Mouse (Mus musculus) left cerebral cortex, adult 2 months (tissue): ENCODE data around the gene Mrs2. TPM values are rescaled to one million over a fixed set of nuclear protein-coding genes. Genes with fewer than 3 reads are reported as not detected.

Source experiments
- DNase-seq, 2 experiments: peaks; one replicate each; pipeline ENCODE4 v3.0.0; 2021 to 2022; ENCODE audit warnings: low spot score in 2 of 2, mixed read lengths in 1 of 2; ENCODE audit errors: extremely low spot score in 1 of 2
- H3K27ac ChIP-seq: fragments of 200-600 bp; 2 replicates; pipeline ENCODE4 v1.8.1; 2022
- H3K4me3 ChIP-seq: fragments of 200-600 bp; 2 replicates; pipeline ENCODE4 v1.8.1; 2022
- CTCF ChIP-seq: fragments of 200-600 bp; IDR thresholded peaks from 2 replicates; pipeline ENCODE4 v1.8.1; 2022; ENCODE audit warnings: antibody characterized with exemption, mild to moderate bottlenecking, moderate library complexity
- intact Hi-C: fragments of 180-260 bp; cut with DNase I; formaldehyde crosslinking; loops from one replicate; pipeline ENCODE4 v1.15.1; 2025
- total RNA-seq, 2 experiments: library from RNA; stranded (reverse); gene quantifications; 2 replicates each; pipeline ENCODE4 v1.2.3; 2021

The Mrs2 gene
- total RNA-seq, 2 experiments from 2014 or later, result 54.3 to 65.6 TPM

DNA sequence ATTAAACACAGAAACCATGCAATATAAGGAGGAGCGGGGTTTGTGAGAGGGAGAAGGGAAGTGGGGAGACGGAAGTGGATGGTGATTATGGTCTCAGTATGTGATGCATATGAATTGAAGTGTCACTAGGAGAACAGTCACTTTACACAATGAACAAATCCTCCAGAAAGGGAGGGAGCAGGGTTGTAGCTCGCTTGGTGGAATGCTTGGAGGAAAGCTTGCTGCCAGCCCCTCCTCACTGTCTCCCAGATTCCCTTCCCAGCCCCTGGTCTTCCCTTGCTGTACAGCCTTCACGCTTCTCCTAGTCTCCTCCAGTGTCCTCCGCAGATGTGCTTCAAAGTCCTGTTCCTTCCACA is 54.4 kb downstream of the Mrs2 start:
- H3K27ac ChIP-seq, result no peak overlapping the region
- DNase-seq, result no peak
- intact Hi-C loops, result no loop called here
- TF ChIP-seq CTCF, result no peak
- H3K4me3 ChIP-seq, result no peak overlapping the region; the same call in 1 of the 2 replicates

DNA sequence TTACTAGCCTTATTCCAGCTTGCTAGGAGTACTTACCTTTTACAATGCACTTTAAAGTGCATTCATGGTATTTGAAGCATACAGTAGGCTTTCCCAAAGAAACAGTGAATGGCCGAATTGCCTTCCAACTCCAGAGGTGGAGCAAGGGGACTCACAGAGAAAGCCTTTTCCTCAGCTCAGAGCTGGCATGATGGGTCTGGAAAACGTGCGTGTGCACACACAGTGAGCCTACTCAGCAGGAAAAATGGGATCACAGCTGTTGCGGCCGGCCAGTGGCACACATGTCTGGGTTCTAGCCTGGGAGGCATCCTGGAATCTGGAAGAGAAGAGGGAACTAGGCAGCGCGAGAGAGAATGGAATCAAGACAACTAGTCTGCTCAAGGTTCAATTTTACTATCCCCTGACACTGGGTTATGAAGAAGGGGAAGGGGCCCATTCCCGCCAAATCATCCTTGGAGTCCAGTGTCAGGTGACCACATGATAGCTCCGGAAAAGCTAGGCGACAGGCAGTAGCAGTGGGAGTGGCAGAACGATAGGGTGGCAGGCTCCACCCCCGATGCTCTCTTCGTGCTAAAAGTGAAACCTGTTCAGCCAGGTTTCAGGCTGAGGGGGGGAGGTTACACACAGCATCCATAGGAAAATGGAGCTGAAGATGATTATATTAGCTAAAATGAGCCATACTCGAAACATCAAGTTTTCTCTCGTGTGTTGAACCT is 54.9 kb downstream of the Mrs2 start:
- intact Hi-C loops, result no loop called here
- TF ChIP-seq CTCF, result no peak
- DNase-seq, result no peak
- Histone ChIP-seq H3K27ac (no peak overlapping the region), H3K4me3 (no peak overlapping the region; the same call in 1 of the 2 replicates)

DNA sequence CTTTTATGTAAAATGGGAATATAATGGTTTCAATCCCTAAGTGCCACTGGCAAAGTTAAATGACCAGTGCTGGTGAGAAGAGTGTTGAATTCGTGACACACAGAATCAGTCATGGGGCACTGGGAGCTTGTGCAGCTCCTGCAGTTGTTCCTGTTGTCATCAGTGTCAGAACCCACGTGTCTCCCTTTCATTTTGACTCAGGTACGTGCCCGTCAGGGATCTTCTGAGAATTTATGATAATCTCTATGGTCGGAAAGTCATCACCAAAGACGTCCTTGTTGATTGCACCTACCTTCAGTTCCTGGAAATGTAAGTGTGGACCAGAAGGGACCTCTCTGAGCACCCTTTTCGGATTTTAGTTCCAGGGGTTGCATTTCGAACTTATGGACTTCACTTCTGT is 58.1 kb downstream of the Mrs2 start:
- TF ChIP-seq CTCF, result no peak
- DNase-seq, result no peak

DNA sequence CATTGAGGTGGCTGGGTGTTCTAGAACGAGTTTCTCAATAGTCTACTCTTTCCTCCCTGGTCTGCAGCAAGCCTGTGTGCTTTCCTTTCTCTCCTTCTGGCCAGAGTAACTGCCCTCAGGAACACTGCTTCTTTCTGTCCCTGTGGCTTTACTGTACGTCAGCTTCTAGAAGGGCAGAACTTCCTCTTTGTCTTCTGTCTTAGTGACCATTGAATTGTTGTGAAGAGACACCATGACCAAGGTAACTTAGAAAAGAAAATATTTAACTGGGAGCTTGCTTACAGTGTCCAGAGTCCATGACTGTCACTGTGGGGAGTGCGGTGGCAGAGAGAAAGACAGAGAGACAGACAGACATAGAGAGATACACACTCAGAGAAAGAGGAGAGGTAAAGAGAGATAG is 60.1 kb downstream of the Mrs2 start:
- no peak overlapping the region for H3K27ac ChIP-seq
- no peak for TF ChIP-seq CTCF
- DNase-seq, result no peak
- H3K4me3 ChIP-seq, result no peak overlapping the region
- intact Hi-C loops, result no loop called here

More for the DNA sequence above, 58.1 kb downstream of the Mrs2 start:
- intact Hi-C loops, result no loop called here
- H3K4me3 ChIP-seq, result no peak overlapping the region
- H3K27ac ChIP-seq, result no peak overlapping the region

DNA sequence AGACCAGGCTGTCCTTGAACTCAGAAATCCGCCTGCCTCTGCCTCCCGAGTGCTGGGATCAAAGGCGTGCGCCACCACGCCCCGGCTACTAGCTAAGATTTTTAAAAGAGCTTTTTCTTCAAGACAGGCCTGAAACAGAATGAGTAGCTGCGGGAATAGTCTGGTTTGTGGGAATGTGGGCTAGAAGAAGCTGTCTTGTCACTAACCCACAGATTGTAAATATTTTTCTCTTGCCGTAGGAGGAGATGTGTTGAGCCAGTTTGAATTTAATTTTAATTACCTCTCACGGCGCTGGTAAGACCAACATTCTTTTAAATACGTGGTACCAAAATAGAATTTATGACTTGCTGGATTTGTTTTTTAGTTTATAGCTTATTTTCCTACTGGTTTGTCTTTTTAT is 61.5 kb downstream of the Mrs2 start:
- TF ChIP-seq CTCF, result no peak
- no peak overlapping the region for H3K27ac ChIP-seq
- intact Hi-C loops, result no loop called here
- no peak overlapping the region for H3K4me3 ChIP-seq
- no peak for DNase-seq

DNA sequence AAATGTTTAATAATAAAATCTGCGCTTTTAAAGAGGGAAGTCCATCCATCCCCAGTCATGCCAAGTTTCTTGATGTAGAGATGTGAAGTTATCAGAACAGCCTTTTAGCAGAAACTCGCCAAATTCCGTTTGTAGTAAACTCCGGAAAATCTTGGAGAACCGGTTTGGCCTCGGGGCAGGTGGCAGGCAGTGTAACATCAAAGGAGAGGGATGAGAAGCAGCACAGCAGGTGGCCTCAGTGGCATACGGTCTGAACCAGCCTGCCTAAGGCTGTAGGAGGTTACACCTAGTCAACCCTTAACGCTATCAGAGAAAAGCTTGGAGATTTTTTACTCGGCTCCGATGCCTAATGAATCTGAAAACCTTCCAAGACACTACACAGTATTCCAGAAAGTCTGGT is 64.7 kb downstream of the Mrs2 start:
- no peak for DNase-seq
- Histone ChIP-seq H3K27ac (no peak overlapping the region), H3K4me3 (no peak overlapping the region)
- no peak for TF ChIP-seq CTCF
- intact Hi-C loops, result no loop called here

DNA sequence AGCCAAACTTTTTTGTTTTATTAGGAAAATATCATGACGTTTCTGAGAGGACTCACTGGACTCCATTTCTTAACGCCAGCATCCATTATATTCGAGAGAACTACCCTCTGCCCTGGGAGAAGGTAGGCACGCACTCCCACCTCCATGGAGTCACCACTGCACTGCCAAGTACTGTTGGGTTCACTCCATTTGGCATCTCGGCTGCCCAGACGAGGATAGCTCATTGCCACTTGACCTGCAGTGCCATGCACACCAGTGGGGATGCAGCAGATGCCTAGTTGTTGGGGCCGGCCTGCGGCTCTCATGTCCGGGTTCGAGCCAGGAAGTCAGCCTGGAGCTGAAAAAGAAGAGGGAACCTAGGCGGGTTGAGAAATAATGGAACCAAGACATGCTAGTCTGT is 65.1 kb downstream of the Mrs2 start:
- intact Hi-C loops, result no loop called here
- no peak overlapping the region for H3K27ac ChIP-seq
- DNase-seq, result no peak
- TF ChIP-seq CTCF, result no peak
- no peak overlapping the region for H3K4me3 ChIP-seq

DNA sequence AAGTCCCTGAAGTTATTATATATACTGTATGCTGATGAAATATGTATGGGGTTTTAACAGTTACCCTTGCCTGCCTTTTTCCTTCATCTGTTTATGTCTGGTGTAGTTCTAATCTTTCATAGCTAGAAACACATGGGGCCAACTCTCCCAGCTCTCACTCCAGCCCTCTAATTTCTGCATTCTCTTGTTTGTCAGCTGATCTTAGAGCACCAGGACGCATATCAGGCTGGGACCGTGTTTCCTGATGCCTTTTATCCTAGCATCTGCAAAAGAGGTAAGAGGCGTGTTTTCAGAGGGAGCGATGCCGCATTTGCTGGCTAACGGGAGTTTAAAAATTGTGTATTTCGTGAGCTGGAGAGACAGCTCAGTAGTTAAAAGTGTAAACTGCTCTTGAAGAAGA is 67.5 kb downstream of the Mrs2 start:
- intact Hi-C loops, result no loop called here
- H3K27ac ChIP-seq, result no peak overlapping the region
- H3K4me3 ChIP-seq, result no peak overlapping the region
- no peak for DNase-seq
- no peak for TF ChIP-seq CTCF

DNA sequence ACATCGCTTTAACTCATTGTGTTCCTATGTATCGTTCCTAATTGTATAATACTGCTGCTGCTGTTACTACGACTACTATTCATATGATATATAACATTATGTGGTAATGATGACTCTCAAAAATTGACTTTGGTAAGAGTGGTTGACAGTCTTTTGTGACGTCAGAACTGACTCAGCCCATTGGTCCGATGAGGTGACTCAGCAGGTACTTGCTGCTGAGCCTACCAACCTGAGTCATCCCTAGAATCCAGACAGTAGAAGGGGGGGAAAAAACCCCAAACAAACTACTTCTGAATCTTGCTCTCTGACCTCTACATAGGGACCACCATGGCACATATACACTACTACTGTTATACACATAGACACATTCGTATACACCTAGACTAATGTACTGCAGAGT is 71.3 kb downstream of the Mrs2 start:
- no peak for TF ChIP-seq CTCF
- Histone ChIP-seq H3K4me3 (no peak overlapping the region), H3K27ac (no peak overlapping the region)
- intact Hi-C loops, result no loop called here
- no peak for DNase-seq

DNA sequence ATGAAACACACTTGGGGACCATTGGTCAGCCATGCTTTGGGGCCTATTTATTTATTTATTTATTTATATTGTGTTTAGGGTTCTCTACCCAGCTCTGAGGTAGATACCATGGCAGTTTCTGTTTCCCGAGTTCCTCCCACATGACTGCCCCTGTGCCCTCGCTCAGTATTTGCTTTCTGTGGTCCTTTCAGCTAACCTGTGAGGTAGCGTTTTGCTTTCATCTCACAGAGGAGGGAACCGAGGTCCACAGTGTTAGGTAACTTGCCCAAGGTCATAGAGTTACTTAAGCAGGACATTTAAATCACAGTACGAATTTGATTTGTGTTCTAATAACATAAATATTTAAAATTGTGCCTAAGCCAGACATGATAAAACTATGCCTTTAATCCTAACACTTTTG is 73.0 kb downstream of the Mrs2 start:
- TF ChIP-seq CTCF, result no peak
- intact Hi-C loops, result no loop called here
- no peak overlapping the region for H3K4me3 ChIP-seq
- no peak overlapping the region for H3K27ac ChIP-seq
- no peak for DNase-seq

DNA sequence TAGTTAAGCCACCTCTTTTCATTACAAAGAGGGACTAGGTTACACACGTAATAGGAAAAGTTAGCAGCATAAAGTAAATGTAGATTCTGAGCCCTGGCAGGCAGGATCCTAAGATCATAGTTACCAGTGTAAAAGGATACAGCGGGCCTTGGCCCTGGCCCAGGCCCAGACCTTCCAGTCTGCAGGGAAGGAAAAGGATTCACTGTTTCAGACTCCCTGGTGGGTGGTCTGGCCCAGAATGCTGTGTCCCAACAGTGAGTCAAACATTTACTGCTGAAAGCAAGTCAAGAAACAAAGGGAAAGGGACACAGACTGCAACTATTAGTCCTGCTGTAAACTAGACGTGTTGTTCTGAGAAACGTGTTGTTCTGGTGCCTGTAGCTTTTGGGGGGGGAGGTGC is 74.6 kb downstream of the Mrs2 start:
- no peak for TF ChIP-seq CTCF
- H3K27ac ChIP-seq, result no peak overlapping the region
- intact Hi-C loops, result no loop called here
- DNase-seq, result no peak
- H3K4me3 ChIP-seq, result no peak overlapping the region

DNA sequence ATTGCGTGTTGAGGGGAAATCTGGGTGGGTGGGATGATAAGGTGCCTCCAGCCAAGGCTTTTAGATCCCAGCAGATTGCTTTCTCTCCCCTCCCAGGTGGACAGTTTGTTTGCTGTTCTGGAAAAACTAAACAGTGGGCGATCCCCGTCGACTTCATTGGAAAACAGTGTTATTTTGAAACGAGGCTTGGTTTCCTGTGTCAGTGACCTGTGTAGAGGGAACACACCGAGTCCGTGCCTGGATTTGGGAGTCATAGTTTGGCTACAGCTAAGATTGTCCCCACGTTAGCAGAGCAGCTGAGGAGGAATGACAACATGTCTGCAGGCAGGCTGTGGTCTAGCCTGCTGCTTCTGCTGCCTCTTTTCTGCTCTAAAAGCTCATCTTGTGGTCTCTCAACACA is 76.9 kb downstream of the Mrs2 start:
- Histone ChIP-seq H3K27ac (no peak overlapping the region), H3K4me3 (no peak overlapping the region)
- no peak for DNase-seq
- intact Hi-C loops, result no loop called here
- TF ChIP-seq CTCF, result no peak

DNA sequence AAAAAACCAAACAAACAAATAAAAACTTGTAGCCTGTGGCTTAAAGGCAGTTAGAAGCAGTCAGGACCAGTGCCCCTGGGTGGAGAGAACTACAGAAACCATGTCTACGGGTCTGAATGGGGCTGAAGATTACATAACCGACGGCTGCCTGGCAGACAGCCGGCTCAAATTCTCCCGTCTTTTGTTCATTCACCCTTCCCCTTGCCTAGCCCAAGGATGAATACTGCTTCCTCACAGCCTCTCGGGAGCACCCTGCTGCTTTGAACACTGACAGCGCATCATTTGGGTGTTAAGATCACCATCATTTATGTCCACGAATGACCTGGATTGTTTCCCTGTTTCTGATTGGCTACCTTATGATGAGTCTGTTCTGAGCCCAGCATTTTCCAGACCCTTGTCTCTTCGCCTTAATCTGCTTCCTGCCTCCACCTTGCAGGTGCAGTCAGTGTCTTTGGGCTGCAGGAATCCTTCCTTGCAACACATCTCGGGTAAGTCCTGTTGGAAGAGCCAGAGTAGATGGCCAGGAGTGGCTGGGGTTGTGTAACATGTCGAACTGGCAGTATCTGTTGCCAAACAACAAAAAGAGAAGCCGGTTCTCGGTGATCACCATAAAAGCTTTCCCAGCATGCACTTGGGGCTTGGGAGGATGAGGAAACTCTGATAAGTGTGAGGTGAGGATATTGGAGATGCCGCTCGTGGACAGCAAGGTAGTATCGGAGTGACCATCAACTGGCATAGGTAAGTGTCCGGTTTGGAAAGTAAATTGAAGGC is 77.5 kb downstream of the Mrs2 start, which contains the start of gene Gpld1:
Gene Gpld1, plus strand, starts transcription at position 641 of the 771 bp plus-strand sequence.
- Histone ChIP-seq H3K4me3 (peak within 1 kb of the TSS; percentile 31), H3K27ac (peak within 1 kb of the TSS; percentile 10; the same call in 1 of the 2 replicates)
- DNase-seq, result no peak
- intact Hi-C loops, result no loop called here
- no peak for TF ChIP-seq CTCF
